Mouse (Mus musculus) limb, embryonic 15.5 days (tissue): ENCODE measurements around the gene Erbb4. TPM values are rescaled to one million over a fixed set of nuclear protein-coding genes. Genes with fewer than 3 reads are reported as not detected.

ENCODE experiments used
- ATAC-seq: fragments of 200-750 bp; cut with Nextera tagmentation; 2 replicates; pipeline ENCODE4 v1.8.0; 2017; ENCODE audit warnings: low read depth, moderate TSS enrichment; ENCODE audit not compliant: insufficient number of reproducible peaks, low FRiP score, low TSS enrichment
- H3K27ac ChIP-seq: fragments of 300-500 bp; sonication (generic); 2 replicates; pipeline ENCODE4 v1.5.1; 2015; ENCODE audit warnings: moderate library complexity, mild to moderate bottlenecking, inconsistent platforms
- H3K27me3 ChIP-seq: fragments of 300-500 bp; sonication (generic); 2 replicates; pipeline ENCODE4 v1.6.1; 2015; ENCODE audit warnings: inconsistent platforms
- H3K36me3 ChIP-seq: fragments of 300-500 bp; sonication (generic); 2 replicates; pipeline ENCODE4 v1.6.1; 2015; ENCODE audit warnings: inconsistent platforms
- H3K4me1 ChIP-seq: fragments of 300-500 bp; sonication (generic); 2 replicates; pipeline ENCODE4 v1.6.1; 2015; ENCODE audit warnings: inconsistent platforms
- H3K4me2 ChIP-seq: fragments of 300-500 bp; sonication (generic); 2 replicates; pipeline ENCODE4 v1.6.1; 2015; ENCODE audit warnings: mild to moderate bottlenecking, inconsistent platforms
- H3K4me3 ChIP-seq: fragments of 300-500 bp; sonication (generic); 2 replicates; pipeline ENCODE4 v1.5.1; 2015; ENCODE audit warnings: mild to moderate bottlenecking, inconsistent platforms
- H3K9ac ChIP-seq: fragments of 300-500 bp; sonication (generic); 2 replicates; pipeline ENCODE4 v1.6.1; 2015; ENCODE audit warnings: inconsistent platforms
- H3K9me3 ChIP-seq: fragments of 300-500 bp; sonication (generic); 2 replicates; pipeline ENCODE4 v1.6.1; 2016; ENCODE audit warnings: inconsistent platforms
- WGBS: fragments of 180-500 bp; shearing (Covaris S2); methylation state at CpG from one replicate; pipeline ENCODE4 v1.1.7; 2015; 5-methylcytosine and 5-hydroxymethylcytosine counted together
- polyA plus RNA-seq: library from polyadenylated mRNA; unstranded; fragments of >200 nt; fragmentation: Nextera tagmentation; extraction: Ambion mirVana; gene quantifications from 2 replicates; pipeline ENCODE4 v1.2.1, GENCODE M21; 2015

The Erbb4 gene
- polyA plus RNA-seq, 1 experiment from 2014 or later, result 1.6 TPM

- H3K36me3 ChIP-seq, result no peaks in the 10 kb centered on the region
- H3K4me2 ChIP-seq, result no peak overlapping the region
- no peak overlapping the region for H3K27ac ChIP-seq
- H3K9me3 ChIP-seq, result no peaks in the 10 kb centered on the region
- H3K9ac ChIP-seq, result no peak overlapping the region
- WGBS, result 71% methylated on average over 4 of the region's 4 CpGs
- H3K4me3 ChIP-seq, result no peak overlapping the region
- no peaks in the 10 kb centered on the region for H3K27me3 ChIP-seq
- ATAC-seq, result no peak
- no peaks in the 10 kb centered on the region for H3K4me1 ChIP-seq
These were observed 84.5 kb downstream of the Erbb4 start for GRCm38 (mm10) chr1:69023157-69023925.

- Histone ChIP-seq H3K9me3 (no peaks in the 10 kb centered on the region), H3K4me1 (no peaks in the 10 kb centered on the region), H3K4me3 (no peak overlapping the region), H3K36me3 (no peaks in the 10 kb centered on the region), H3K4me2 (no peak overlapping the region), H3K27me3 (no peaks in the 10 kb centered on the region), H3K27ac (no peak overlapping the region), H3K9ac (no peak overlapping the region)
- 69% methylated on average over 5 of the region's 5 CpGs for WGBS
- no peak for ATAC-seq
These were observed 97.9 kb downstream of the Erbb4 start for GRCm38 (mm10) chr1:69009800-69010505.

GRCm38 (mm10) chr1:69001371-69001770 lies 106.5 kb downstream of the Erbb4 start:
- H3K27me3 ChIP-seq, result no peaks in the 10 kb centered on the region
- WGBS, result 73% methylated on average over 3 of the region's 3 CpGs
- ATAC-seq, result no peak
- no peaks in the 10 kb centered on the region for H3K4me1 ChIP-seq
- no peak overlapping the region for H3K4me3 ChIP-seq
- no peak overlapping the region for H3K4me2 ChIP-seq
- no peak overlapping the region for H3K27ac ChIP-seq
- no peaks in the 10 kb centered on the region for H3K9me3 ChIP-seq
- no peak overlapping the region for H3K9ac ChIP-seq
- H3K36me3 ChIP-seq, result no peaks in the 10 kb centered on the region

GRCm38 (mm10) chr1:68979251-68979650 lies 128.6 kb downstream of the Erbb4 start:
- WGBS, result 84% methylated on average over 2 of the region's 2 CpGs
- Histone ChIP-seq H3K27ac (no peak overlapping the region), H3K36me3 (no peaks in the 10 kb centered on the region), H3K4me3 (no peak overlapping the region), H3K27me3 (no peaks in the 10 kb centered on the region), H3K9me3 (no peaks in the 10 kb centered on the region), H3K4me1 (no peaks in the 10 kb centered on the region), H3K4me2 (no peak overlapping the region), H3K9ac (no peak overlapping the region)
- no peak for ATAC-seq

GRCm38 (mm10) chr1:68978571-68978970 lies 129.3 kb downstream of the Erbb4 start:
- no peaks in the 10 kb centered on the region for H3K4me1 ChIP-seq
- 78% methylated on average over 3 of the region's 3 CpGs for WGBS
- no peak overlapping the region for H3K4me2 ChIP-seq
- H3K4me3 ChIP-seq, result no peak overlapping the region
- H3K27ac ChIP-seq, result no peak overlapping the region
- no peaks in the 10 kb centered on the region for H3K27me3 ChIP-seq
- H3K36me3 ChIP-seq, result no peaks in the 10 kb centered on the region
- no peak for ATAC-seq
- no peaks in the 10 kb centered on the region for H3K9me3 ChIP-seq
- no peak overlapping the region for H3K9ac ChIP-seq

GRCm38 (mm10) chr1:68973355-68974127 lies 134.3 kb downstream of the Erbb4 start:
- H3K36me3 ChIP-seq, result no peaks in the 10 kb centered on the region
- no peak for ATAC-seq
- no peak overlapping the region for H3K27ac ChIP-seq
- no peak overlapping the region for H3K4me2 ChIP-seq
- 39% methylated on average over 5 of the region's 5 CpGs for WGBS
- H3K9ac ChIP-seq, result no peak overlapping the region
- H3K9me3 ChIP-seq, result no peaks in the 10 kb centered on the region
- H3K4me3 ChIP-seq, result no peak overlapping the region
- no peaks in the 10 kb centered on the region for H3K4me1 ChIP-seq
- H3K27me3 ChIP-seq, result no peaks in the 10 kb centered on the region

GRCm38 (mm10) chr1:68964127-68964526 lies 143.7 kb downstream of the Erbb4 start:
- Histone ChIP-seq H3K36me3 (no peaks in the 10 kb centered on the region), H3K4me1 (no peaks in the 10 kb centered on the region)
- no peak for ATAC-seq

GRCm38 (mm10) chr1:68961365-68962116 lies 146.3 kb downstream of the Erbb4 start:
- ATAC-seq, result no peak
- H3K9me3 ChIP-seq, result no peaks in the 10 kb centered on the region
- no peaks in the 10 kb centered on the region for H3K36me3 ChIP-seq
- 65% methylated on average over 2 of the region's 2 CpGs for WGBS
- H3K27ac ChIP-seq, result no peak overlapping the region
- no peak overlapping the region for H3K4me2 ChIP-seq
- H3K27me3 ChIP-seq, result no peaks in the 10 kb centered on the region
- no peaks in the 10 kb centered on the region for H3K4me1 ChIP-seq
- H3K9ac ChIP-seq, result no peak overlapping the region
- no peak overlapping the region for H3K4me3 ChIP-seq

More at GRCm38 (mm10) chr1:68964127-68964526, 143.7 kb downstream of the Erbb4 start:
- Histone ChIP-seq H3K4me3 (no peak overlapping the region), H3K27ac (no peak overlapping the region), H3K9me3 (no peaks in the 10 kb centered on the region), H3K27me3 (no peaks in the 10 kb centered on the region), H3K4me2 (no peak overlapping the region), H3K9ac (no peak overlapping the region)

GRCm38 (mm10) chr1:68956766-68957533 lies 150.9 kb downstream of the Erbb4 start:
- 48% methylated on average over 4 of the region's 4 CpGs for WGBS
- no peak overlapping the region for H3K4me3 ChIP-seq

GRCm38 (mm10) chr1:68955482-68955881 lies 152.4 kb downstream of the Erbb4 start:
- no peaks in the 10 kb centered on the region for H3K36me3 ChIP-seq
- H3K4me2 ChIP-seq, result no peak overlapping the region
- H3K4me1 ChIP-seq, result no peaks in the 10 kb centered on the region
- H3K27me3 ChIP-seq, result no peaks in the 10 kb centered on the region
- H3K9me3 ChIP-seq, result no peaks in the 10 kb centered on the region
- peak; percentile 44; the same call in 1 of the 2 replicates for ATAC-seq
- no peak overlapping the region for H3K27ac ChIP-seq
- whole genome bisulfite sequencing, result 77% methylated on average over 2 of the region's 2 CpGs
- H3K9ac ChIP-seq, result no peak overlapping the region
- H3K4me3 ChIP-seq, result no peak overlapping the region

More at GRCm38 (mm10) chr1:68956766-68957533, 150.9 kb downstream of the Erbb4 start:
- ATAC-seq, result no peak
- H3K36me3 ChIP-seq, result no peaks in the 10 kb centered on the region
- no peaks in the 10 kb centered on the region for H3K9me3 ChIP-seq
- H3K9ac ChIP-seq, result no peak overlapping the region
- no peak overlapping the region for H3K4me2 ChIP-seq
- H3K27ac ChIP-seq, result no peak overlapping the region
- H3K4me1 ChIP-seq, result no peaks in the 10 kb centered on the region
- no peaks in the 10 kb centered on the region for H3K27me3 ChIP-seq

- Histone ChIP-seq H3K4me2 (no peak overlapping the region), H3K27me3 (no peaks in the 10 kb centered on the region), H3K9ac (no peak overlapping the region), H3K9me3 (no peaks in the 10 kb centered on the region), H3K27ac (no peak overlapping the region), H3K4me3 (no peak overlapping the region), H3K36me3 (no peaks in the 10 kb centered on the region), H3K4me1 (no peaks in the 10 kb centered on the region)
- ATAC-seq, result no peak
- 74% methylated on average over 2 of the region's 2 CpGs for WGBS
These were observed 164.7 kb downstream of the Erbb4 start for GRCm38 (mm10) chr1:68943141-68943540.
